Mouse (Mus musculus) gastrocnemius, postnatal 4 days (tissue): ENCODE results near the gene Ank. TPM values are rescaled to one million over a fixed set of nuclear protein-coding genes. Genes with fewer than 3 reads are reported as not detected.

ENCODE experiments used
- DNase-seq, 2 experiments: peaks; one replicate each; pipeline ENCODE4 v3.0.0; 2021 to 2022; ENCODE audit warnings: low spot score in 2 of 2, mixed read lengths in 2 of 2
- total RNA-seq, 2 experiments: library from RNA; stranded (reverse); gene quantifications; 2 replicates each; pipeline ENCODE4 v1.2.3; 2021

The Ank gene
- total RNA-seq, 2 experiments from 2014 or later = 21.5 to 26.0 TPM

DNA sequence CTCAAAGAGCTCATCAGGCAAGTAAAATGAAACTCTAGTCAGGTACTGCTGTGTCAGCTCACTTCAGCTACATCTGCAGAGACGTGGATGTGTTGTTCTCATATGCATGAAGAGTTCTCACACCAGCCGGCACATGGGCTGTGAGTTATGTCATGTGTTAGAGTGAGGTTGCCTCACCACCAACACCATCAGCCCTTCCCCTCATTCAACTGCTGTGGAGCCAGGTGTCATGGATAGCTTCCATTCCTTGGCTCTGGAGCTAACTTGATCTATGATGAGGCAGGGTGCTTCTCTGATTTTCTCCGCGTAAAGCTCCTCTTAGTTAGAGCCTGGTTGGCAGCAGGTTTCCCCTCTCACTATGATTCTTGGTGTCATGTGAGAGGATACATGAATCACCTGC lies 103.9 kb downstream of the Ank start:
- DNase-seq = no peak

DNA sequence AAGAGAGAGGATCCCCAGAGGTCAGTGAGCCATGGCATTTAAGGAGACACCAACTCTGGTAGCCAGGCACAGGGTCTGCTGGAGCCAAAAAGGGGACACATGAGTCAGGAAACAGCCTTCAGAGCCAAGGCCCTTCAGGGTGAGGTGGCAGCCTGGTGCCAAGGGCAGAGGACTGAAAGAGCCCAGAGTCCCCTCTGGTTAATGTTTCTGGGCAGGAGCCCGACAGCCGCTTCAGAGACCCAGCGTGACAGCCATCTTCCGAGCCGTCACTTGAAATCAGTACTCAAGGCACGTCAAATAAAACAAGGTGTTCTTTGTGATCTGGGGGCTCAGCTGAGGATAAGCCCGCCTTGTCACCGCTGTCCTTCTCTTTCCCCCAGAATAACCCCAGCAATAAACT lies 104.7 kb downstream of the Ank start:
- no peak for DNase-seq

DNA sequence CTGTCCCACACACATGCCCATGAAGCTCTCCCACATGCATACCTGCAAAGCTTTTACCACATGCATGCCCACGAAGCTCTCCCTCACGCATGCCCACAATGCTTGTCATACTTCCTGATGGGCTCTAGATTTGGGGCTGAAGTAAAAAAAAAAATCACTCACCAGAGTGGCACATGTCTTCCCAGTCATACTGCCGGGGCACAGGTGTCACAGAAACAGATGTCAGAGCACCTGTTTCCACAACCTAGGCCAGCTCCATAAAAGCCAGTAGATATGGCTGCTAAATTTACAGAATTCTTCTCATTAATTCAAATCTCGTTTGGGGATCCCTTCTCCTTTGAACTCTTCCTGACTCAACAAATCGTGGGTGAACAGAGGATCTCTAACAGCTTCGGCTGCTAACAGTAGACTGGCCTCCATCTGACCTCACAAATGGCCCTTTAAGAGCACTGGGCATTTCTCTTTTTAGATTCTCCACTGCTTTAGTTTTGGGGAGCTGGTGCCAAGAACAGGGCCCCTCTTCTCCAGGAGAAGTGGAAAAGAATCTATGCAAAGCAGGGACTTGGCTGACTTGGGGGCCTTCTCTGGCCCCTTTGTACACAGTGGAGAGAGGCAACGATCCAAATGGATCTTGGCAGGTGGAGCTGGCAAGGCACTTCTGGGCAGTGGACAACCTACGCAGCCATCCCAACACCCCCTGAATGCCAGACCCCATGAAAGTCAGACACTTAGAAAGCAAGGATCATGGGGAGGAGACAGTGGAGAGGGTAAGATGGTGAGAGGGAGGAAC lies 108.7 kb downstream of the Ank start:
- DNase-seq = no peak

DNA sequence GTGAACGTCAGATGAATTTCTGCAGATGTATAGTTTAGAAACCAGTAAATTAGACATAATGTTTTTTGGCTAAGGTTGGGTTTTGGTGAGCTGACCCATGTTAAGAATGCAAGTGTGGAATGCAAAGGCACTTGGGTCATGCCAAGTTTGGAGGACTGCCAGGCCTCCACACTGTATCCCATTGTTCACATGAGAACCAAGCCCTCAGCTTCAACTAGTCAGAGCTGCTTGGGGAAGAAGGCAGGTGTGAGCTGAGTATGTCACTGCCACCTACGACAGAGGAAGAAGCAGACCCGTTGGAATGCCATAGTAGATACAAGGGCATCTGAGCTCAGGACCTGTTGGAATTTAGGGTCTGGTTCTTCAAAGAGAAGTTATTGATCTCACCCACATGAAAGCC lies 109.5 kb downstream of the Ank start:
- no peak for DNase-seq

DNA sequence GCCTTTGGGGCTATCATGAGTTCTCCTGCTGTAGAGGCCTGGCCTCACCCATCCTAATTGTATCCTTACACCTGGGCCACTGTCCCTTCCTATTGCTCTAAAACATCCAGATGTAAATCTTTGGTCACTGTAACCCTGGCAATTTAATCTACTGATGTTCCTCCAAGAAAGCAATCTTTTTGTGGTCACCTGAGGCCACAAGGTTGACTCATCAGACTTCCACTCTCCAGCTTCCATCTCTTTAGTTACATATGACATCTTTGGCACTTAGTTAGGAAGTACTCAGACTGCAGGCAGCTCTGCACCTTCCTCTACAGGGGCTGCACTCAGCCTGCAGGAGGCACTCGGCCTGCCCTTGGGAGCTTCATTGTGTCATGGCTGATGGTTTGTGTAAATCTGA lies 110.4 kb downstream of the Ank start:
- DNase-seq = no peak

DNA sequence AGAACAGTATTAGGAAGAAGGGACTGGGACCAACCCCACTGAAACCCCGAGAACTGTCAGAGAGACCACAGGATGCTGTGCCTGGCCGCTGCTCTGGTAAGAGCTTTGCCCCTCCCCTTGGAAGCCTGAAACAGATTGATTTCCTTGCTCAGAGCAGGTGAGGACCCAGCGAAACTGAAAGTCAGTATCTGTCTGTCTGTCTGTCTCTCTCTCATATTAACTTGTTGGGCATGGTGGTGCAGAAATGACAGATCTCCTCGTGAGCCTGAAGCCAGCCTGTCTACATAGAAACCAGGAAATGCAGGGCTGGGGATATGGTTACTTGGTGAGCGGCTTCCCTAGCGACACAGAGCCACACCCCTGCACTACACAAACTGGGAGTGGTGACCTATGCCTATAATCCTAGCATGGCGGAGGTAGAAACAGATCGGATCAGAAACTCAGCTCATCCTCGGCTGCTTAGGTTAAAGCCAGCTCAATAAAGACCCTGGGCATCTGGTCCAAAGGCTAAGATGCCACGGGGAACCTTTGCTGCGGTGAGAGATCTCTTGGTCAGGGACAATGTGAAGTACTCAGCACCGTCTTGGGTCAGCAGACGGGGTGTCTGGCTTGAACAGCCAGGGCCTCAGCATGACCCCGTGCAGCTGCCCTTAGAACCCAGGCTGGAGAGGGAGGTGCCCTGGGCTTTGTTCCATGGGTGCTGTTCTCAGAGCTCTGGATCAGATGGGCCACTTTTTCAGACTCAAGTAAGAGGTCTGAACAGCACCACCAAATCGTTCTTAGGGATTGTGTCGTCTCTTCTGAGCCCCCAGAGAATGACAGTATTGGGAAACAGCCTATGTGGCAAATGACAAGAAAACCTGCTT lies 111.7 kb downstream of the Ank start:
- no peak for DNase-seq

DNA sequence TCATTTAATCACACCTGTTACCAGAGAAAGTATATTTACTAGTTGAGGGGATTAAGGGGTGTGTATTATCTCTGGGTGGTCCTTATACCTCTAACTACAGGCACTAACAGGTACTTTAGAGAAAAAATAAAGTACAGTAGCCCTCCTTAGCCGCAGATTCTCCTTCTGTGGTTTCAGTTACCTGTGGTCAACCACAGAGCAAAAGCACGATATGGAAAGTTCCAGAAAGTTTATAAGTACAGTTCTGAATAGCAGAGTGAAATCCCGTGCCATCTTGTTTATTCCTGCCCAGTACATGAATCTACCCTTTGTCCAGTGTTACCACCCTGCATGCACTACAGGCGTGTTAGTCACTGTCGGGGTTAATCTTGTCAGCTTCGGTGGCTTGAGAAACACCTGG lies 112.4 kb downstream of the Ank start:
- no peak for DNase-seq

DNA sequence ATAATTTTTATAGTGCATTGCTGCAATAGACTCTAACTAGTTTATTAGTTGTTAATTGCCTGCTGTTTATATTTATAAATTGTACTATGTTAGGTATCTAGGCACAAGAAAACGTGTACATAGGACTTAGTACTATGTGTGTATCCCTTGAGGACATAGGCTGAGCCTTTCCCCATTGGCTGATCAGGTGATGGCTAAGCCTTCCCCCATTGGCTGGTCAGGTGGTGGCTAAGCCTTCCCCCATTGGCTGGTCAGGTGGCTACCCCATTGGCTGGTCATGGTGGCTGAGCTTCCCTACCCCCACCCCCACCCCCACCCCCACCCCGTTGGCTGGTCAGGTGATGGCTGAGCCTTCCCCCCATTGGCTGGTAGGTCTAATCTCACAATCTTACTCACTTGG lies 113.4 kb downstream of the Ank start:
- DNase-seq = no peak

DNA sequence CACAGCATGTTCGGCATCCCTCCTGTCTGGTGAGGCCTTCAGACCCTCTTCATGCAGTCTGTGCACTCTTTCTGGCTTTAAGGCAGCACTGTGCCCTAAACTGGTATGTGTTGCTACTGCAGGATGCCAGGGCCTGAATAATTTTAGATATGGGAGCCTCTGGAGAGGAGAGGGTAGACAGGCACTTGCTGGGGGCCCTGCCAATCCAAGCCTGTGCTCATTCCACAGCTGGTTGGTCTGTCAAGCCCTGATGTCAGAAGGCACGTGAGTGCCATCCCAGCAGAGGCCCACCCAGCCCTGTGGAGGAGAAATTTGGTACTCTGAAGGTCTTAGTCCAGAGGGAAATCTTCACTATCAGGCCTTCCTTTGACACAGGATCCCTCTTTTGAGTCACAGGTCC lies 114.3 kb downstream of the Ank start:
- DNase-seq = no peak

DNA sequence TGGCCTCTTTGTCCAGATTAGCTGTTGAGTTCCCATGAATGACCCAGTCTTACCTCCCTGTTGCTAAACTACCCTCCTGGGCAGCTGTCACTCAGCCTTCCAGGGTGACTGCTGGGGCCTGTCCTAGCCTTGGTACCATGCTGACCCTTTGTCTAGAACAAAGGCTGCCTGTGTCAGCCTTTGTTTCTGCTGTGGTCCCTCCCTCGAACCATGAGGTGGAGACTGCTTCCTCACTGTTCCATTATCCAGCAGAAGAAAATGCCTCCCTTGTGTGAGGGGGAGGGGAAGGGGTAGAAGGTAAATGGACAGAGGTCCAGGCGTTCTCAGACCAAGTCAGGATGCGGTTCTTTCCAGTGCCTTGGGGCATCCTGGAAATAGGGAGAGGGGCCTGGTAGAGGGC lies 115.2 kb downstream of the Ank start:
- DNase-seq = no peak

DNA sequence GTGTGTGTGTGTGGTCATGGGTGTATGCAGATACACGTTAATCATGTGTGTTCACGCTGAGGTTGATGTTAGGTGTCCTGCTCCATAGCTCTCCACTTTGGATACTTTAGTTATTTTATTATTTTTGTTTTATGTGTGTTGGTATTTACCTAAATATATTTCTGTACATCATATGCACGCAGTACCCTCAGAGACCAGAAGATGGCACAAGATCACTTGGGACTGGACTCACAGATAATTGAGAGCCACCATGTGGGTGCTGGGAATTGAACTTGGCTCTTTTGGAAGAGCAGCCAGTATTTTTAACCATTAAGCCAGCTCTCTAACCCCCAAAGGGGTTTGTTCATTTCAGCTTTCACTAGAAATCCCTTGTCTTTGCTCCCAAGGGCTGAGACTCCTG lies 116.0 kb downstream of the Ank start:
- DNase-seq = no peak

DNA sequence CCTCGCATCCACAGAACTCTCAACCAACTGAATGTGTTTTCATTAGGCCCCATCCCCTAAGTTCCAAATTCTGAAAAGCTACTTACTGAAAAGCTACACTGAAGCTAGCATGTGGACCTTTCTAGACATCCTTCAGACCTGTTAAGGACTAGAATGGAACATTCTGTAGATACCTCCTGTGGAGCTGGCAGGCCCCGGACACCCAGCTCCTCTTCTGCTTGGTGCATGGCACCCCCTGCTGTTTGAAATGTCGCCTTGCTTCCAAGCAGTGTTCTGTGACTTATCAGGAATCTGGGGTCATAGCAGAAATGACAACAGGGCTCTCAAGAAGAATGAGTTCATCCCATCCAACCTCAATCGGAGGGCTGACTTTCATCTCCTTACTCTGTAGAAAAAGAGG lies 116.6 kb downstream of the Ank start:
- DNase-seq = peak in 1 of 2 experiments; percentile 57

DNA sequence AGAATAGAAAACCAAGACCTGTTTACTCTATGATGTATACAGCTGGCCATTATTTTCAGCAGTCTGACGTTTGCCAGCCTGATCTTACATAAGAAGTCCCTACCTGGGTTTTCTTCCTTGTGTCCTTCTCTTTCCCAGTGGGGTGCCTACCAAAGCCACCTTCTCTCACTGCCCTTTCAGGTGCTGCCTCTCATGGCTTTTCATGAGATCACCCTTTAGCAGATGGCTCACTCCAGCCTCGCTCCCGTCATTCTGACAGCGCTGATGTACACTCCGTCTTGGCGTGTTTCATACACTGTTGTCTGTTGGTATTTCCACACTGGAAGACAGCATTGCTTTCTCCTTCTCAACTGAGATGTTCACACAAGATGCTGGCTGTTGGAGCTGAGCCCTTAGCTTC lies 117.1 kb downstream of the Ank start:
- DNase-seq = no peak

DNA sequence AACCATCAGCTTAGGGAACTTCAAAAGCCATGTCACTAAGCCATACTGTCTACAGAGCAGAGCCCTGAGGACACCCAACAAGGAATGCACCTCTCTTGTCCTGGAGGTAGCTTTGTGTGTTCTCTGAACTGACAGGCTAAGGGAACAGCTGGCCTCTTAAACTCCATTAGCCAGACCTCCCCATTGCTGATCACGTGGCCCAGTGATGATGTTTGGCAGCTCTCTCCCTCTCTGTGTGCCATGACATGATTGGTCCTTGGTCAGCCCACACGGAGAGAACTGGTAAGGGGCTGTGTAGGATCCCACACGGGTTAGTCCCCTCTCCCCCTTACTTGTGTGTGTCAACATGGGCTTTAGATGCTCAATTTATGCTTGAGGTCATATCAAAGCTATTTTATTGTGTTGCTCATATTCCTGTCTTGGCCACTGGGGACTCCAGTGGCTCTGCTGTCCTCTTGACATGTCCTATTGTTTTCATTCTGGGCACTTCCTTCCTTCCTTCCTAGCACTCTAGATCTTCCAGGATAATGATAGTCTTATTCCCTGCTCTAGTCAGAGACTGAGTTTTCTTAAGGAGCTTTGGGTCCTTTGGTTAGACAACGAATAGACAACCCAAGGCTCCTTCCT lies 119.1 kb downstream of the Ank start:
- DNase-seq = no peak

DNA sequence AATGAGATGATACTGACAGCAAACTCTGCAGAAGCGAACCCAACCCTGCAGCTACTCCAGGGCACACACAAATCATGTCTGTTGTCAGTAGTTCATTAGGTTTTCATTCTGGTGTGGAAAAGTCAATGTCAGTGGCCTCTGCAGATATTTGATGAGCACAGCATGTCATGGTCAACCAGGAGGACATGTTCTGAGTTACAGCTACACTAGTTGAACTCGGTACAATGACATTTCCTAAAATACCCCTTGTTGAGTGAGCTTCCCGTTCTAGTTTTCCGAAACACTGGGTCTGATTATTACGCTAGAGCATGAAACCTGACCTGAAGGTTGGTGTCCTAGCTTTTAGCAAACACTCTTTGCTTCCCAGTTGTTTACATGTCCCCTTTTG lies 119.6 kb downstream of the Ank start:
- no peak for DNase-seq

DNA sequence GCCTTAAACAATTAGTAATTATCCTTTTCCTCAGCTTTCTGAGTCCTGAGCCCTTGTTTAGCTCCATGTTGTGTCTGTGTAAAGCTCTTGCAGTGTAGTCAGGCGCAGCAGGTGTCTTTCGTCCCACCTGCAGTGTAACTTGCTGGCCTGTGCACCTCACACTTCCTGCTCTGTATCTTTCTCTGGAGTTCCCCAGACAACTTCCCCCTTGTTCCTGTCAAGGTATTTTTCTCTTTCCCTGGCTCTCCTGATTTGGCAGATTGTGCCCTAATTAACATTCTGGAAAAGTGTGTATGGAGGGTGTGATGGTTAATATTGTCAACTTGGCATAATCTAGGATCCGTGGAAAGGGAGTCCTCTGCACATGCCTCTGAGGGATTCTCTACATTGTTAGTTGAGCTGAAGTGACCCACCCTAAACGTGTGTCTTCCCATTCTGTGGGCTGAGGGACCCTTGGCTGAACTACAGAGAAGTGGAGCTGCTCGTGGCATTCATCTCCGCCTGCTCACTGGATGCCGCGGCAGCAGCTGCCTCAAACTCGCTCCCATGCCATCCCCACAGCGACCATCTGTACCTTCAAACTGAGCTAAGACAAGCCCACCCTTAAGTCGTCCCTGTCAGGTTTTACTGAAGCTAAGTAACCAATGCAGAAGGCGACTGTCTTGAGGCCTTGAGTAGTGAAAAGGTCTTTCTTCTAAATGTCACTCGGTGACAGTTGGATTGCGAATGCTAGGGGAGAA lies 121.8 kb downstream of the Ank start:
- DNase-seq = no peak

DNA sequence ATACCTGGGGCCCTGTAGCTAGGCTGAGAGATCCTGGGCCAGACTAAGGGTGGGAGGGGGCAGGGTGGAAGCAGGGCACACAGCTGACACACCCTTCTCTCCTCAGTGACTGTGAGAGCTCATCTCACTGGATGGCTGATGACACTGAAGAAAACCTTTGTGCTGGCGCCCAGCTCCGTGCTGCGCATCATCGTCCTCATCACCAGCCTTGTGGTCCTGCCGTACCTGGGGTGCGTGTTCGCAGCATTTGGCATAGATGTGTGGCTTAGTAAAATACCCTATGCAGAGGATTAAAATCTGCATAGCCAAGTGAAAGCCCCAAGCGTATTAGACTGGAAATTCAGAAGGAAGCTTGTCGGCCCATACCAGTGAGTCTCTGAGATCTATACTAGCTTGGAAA lies 124.3 kb downstream of the Ank start:
- no peak for DNase-seq

DNA sequence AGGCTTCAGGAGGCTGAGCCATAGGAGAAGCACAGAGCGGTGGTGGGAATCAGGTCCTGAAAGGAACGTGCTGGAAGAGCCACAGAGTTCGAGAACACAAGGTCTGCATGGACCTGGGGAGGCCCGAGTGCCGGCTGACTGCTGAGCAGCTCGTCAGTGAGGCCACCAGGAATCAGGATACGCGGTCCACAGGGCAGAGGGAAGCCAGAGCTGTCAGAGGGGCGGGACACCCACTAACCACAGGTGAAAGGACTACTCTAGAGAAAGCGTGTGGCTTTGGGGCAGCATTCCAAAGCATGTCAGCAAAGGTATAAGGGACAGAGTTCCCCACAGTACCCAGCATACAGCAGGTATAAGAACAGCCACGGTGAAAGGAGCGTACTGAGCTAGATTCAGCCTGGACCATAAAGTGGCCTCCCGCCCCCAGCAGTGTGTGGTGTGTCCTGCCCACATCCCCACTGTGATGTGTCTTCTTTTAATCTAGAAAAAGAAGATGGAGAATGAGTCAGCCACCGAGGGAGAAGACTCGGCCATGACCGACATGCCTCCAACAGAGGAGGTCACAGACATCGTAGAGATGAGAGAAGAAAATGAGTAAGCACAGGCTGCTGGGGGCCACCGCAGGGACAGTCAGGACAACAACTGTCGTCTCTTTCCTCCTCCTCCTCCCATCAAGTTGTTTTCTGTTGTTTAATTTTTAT lies 126.3 kb downstream of the Ank start:
- no peak for DNase-seq

DNA sequence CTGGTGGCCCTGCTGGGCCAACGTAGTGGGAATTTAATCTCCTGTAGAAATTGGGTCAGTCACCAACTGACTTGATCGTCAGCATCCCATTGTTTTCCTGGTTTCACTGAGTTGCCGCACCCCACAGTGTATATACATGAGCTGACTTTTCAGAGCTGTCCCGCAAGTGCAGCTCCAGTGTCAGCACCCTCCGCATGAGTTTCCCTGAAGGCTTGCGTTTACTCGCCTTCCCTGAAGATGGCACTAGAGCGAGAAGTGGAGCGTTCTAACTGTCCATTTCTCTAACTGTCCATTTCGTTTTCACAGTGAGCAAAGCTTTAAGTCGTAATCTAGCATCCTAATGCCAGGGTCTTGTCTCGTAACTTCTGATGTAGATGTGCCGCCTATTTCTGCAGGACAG lies 127.2 kb downstream of the Ank start:
- DNase-seq = peak in 1 of 2 experiments; percentile 36

DNA sequence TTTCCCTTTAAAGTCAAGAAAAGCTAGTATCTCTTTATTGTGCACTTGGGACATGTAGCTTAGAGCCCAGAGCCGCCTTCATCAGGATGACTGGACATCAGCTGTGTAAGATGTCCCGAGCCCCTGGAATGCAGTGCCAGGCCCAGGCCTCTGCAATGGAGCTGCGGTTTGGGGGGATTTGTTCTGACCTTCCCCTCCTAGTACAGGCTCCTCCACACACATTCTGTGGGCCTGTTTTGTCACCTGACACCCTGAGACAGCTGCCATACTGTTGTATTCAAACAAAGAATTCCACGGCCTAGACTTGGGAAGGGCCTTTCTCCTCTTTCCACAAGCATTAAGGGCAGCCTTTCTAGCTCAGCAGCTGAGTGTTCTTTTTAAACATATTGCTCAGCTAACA lies 128.5 kb downstream of the Ank start:
- DNase-seq = no peak

DNA sequence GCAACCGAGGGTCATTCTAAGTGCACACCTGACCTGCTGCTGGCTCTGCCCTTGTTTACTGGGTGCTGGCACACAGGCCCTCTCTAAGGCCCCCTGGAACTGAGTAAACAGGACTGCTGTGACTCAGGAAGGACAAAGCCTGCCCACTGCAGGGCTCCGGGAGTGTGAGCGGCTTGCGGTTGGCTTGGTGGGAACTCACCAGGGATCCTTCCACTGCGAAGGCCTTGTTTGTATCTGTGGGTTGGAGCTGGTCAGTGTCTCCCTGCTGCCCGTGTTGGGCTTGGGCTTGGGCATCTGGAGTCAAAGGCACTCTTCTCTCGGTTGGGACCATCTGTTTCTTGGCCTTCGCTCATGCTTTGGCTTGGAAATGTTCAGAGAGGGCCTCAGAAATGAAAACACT lies 129.1 kb downstream of the Ank start:
- no peak for DNase-seq
